Mouse (Mus musculus) frontal cortex, postnatal 14 days (tissue): ENCODE results near the gene Lrrc15.

ENCODE experiments used
- DNase-seq, 2 experiments: peaks; one replicate each; pipeline ENCODE4 v3.0.0; 2022; ENCODE audit warnings: low spot score in 2 of 2

The Lrrc15 gene

DNA sequence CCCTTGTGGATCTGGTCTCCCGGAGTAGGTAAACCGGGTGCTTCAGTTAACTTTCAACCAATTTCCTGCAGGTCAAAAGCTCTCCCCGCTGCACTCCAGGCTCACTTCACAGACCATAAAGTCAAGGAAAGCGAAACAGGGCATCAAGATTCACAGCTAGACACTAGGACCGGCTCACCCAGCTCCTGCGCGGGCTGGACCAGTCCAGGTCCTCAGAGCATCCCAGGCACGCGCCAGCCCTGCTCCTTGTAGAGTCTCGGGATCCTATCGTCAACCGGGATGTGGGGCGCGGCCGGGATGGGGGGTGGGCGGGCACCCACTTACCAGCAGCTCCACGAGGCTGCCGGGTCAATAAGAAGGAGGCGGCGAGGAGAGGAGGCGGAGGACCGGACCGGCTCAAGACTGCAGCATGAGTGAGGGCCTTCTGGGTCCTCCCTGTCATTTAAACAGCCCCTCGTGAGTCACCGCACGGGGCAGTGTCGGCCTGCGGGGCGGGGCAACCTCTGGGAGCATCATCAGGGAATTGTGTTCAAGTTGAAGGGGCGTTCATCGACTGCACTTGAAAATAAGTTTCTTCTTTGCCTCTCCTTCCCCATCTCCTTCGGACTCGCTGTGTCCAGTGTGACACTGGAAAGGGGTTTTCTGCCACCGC is at the start of gene Lrrc15:
Lrrc15 (minus strand) TSS at position 413 of the 652 bp plus-strand sequence.
- DNase-seq: no peak

DNA sequence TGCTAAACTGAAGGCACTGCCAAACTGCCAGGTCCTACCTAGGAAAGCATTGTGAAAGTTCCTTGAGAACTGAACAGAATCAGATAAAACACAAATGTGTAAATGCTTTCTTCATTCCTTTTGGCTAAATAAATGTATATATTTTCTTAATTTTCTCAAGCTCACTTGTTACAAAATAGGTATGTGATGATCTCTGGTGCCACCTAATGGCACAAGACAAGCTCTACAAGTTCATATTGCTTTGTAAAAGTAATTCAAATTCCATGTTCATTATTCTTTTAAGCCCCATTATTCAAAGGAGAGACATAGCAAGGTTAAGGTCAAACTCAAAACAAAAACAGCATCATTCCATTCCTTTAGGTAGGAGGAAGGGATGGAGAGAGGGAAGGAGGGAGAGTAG is 31.2 kb upstream of the Lrrc15 start:
- no peak for DNase-seq

DNA sequence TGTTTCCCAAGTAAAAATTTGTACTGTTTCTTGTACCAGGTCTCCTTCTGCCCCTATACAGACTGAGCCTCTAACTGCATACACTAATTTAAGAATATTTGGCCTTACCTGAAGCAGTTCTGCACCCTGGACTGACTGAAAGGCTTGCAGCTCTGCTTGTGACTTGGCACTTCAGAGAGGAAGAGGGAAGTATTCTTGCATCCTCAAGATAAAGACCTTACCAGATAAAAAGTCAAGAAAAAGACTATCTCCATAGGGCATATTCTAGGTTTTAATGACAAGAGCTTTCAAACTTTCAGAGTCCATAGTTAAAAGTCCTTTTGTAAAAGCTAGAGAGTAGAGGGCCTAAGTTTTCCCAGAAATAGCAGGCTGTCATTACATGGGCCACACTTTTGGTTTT is 27.6 kb upstream of the Lrrc15 start, which contains the start of gene Gp5:
Gp5 (minus strand) TSS at position 133 of the 400 bp plus-strand sequence.
- DNase-seq: no peak

DNA sequence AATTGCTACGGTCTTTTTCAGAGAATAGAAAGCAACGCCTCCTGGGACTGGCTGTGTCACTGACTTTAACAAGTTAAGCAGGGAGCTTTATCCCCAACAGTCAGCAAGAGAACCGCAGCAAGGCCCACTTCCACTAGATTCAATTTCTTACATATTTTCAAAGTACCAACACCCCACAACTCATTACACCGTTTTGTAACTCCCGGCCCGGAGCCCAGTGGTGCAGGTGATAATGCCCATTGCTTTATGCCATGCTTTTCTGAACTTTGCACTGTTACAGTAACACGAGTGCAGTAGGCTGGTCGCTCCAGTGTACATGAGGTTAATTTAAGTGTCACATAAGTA is 27.1 kb upstream of the Lrrc15 start:
- DNase-seq: no peak

DNA sequence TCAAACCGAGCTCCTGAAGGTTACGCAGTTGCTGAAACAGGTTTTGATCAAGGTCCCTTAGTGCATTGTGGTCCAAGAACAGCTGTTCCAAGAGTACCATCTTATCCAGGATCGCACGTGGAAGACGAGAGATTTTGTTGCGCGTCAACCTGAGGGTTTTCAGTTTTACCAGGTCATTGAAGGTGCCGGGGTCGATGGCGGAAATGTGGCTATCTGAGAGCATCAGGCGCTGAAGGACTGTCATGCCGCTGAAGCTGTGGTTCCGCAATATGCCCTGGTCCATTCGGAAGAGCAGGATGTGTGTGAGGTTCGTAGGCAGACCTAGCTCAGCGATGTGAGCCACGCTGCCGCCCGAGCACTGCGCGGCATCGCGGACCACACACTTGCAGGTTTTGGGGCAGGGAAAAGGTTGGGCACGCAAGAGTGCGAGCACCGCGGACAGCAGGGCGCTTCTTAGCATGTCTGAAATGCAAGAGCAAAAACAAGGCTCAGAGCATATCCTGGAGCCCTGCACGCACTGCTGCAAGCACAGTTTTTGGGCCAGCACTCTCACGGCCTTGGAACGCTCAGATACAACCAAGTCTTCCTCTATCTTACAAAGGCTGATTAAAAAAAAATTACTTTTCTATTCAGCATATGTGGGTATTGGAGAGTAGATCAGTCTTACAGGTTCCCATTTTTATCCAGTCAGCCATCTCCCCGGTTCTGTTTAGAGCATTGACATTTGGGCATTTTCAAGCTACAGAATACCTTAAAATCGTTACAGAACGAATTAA is 26.5 kb upstream of the Lrrc15 start:
- no peak for DNase-seq

DNA sequence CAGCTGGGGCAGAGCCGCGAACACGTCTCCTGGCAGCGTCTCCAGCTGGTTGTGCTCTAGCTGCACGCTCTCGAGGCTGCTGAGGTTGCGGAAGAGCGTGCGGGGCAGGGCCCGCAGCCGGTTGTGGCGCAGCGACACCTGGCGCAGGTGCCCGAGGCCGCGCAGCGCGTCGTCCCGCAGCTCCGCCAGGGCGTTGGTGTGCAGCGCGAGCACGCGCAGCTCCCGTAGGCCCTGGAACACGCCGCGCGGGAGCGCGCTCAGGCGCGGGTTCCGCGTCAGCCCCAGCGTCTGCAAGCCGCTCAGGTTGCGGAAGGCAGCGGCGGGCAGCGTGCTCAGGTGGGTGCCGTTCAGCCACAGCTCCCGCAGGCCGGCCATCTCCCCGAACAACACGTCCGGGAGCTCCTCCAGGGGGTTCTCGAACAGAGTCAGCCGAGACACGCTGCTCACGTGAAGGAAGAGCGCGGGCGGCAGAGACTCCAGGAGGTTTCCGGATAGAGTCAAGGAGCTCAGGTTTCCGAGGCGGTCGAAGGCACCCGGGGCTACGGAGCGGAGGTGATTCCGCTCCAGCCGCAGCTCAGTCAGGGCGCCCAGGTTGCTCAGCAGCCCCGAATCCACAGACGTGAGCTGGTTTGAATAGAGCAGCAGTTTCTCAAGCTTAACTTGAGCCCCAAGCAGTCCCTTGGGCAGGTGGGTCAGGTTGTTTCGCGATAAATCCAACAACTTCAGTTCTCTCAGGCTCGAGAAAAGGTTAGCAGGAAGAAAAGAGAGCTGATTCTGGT is 25.7 kb upstream of the Lrrc15 start:
- DNase-seq: peak; percentile 22 to 58

DNA sequence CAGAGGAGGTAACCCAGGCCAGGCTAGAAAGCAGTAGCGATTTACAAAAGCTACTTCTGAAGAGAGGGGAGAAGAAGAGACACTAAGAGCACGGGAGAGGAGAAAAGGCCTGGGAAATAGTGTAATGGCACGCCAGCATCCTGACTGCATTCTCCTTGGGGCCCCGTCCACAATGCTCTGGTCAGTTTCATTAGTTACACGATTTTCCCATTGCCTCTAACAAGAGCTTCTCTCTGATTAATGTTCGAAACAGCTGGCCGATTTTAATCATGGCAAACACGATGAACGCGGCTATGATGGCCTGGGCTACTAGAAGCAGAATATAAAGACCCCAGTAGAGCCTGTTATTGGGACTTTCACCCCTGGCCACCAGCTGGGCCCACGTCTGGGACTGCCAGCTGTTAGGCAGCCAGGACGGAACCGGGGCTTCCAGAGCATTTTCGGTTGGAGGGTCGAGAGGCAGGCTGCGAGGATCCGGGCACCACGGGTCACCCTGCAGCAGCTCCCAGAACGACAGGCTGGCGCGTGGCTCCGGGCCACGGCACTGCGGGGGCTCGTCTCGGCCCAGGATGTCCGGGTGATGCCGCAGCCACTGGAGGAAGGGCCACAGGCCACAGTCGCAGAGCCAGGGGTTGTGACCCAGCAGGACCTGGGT is 25.0 kb upstream of the Lrrc15 start:
- DNase-seq: no peak

DNA sequence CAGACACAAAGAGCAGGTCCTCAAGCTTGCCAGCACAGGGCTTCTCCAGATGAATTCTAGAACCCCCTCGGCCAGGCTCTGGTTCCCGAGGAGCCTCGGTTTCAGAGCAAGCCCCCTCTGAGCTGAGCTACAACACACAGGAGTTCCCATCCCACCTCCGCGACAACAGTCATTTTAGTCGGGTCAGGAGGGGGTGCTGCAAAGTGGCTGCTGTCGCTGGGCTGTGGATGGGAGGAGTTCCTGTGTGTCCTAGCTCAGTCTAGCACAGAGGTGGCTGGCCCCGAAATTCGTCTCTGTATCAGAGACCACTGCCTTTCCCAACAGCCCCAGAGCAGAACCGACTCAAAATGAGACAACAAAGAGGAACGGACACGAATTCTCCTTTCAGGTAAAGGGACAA is 24.2 kb upstream of the Lrrc15 start:
- no peak for DNase-seq

DNA sequence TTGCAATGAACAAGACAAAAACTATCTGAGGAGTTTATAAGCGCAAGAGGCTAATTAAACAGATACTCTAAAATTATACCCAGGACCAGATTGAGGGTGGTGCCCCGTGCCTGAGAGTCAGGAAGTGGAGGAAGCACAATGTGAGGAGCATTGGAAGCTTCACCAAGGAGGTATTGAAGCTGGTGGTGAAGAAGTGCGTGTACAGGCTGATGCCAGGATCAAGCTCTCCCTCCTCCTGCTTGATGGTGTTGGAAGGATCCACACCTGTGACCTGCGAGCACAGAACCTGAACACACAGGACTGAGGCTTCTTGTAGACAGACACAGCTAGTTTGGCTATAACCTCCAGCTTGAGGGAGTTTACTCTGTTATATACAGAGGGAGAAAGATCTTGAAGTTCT is 23.0 kb upstream of the Lrrc15 start:
- no peak for DNase-seq

DNA sequence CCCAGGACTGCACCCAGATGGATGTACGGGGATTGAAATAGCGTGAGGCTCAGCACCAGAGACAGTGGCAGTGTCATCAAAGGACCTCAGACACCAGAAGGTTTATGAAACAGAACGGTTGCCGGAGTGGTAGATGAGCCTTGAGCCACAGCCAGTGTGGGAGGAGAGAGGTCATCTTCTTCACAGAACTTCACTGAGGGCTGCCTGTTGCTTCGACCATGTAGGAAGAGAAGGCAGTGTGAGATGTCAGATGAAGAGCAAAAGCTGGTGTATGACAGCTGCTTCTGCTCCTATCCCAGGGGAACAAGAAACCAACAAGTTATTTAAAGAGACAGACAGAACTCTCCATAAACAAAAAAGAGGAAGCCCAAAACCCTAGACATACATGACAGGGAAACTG is 21.2 kb upstream of the Lrrc15 start:
- no peak for DNase-seq

DNA sequence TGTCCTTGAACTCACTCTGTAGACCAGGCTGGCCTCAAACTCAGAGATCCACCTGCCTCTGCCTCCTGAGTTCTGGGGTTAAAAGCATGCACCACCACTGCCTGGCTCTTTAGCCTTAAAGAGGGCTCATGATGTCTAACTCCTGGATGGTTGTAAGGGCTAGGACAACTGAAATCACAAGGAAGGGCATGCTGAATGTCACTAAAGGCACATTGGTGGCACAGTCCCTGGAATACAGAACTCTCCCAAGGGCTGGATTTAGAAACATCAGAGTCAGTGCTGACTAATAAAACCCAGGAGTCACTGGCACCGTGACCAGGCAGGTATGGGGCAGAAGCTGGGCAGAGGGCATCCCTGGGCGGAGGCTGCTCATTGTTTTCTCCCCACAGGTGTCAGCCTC is 20.4 kb upstream of the Lrrc15 start:
- no peak for DNase-seq

DNA sequence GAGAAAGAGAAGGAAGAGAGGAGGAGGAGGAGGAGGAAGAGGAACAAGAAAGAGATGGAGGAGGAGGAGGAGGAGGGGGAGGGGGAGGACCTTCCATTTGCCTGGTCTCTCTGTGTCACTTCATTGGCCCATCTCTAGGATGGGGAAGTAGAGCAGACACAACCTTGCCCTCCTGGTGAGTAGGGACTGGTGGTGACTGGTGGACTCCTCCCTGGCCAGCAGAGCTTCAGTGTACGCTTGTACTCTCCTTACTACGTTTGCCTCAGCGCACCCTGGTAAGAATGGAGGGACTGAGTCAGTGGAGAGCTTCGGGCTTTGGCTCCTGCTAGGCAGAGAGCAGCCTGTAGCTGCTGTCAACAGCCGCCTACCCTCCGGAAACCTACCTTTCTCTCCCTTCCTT is 19.6 kb upstream of the Lrrc15 start:
- DNase-seq: no peak

DNA sequence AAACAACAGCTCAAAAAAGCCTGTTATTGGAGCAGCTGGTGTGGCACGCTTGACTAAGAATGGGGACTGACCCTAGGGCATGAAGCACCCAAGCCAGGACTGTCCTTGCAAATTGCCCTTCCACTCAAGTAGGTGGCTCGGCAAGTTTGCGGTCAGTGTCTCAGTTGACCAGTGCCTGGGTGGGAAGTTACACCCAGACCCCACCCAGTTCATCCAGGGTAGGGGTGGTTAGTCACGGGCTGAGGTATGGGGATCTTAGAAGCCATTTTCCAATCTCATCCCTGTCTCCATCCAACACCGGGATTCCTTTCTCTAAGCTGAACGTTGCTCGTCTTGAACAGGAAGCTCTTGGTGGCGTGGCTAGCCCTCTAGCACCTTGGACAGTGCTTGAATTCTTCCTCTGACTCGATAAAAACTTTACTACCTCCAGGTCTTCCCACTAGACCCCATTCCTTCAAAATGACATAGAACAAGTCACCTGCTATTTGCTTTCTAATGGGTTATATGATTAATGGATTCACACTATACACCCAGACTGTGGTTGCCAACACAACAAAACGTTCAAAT is 16.7 kb upstream of the Lrrc15 start:
- DNase-seq: no peak

DNA sequence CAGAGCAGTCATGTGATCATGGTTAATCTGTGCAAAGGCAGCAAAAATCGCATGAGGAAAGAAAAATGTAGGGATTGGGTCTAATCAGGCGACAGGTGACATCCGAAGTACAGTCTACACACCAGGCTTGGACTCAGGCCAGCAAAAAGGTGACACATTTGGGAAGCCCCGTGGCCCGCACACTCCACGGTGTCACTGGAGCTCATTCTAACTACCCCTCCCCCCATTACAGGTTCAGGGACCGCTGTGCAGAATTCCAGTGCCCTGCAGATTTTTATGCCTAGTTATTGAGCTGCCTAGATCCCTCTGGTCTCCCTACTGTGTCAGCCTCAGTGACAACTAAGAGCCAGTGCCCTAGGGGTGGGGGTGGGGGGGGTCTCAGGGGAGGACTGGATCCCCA is 14.4 kb upstream of the Lrrc15 start:
- DNase-seq: no peak

DNA sequence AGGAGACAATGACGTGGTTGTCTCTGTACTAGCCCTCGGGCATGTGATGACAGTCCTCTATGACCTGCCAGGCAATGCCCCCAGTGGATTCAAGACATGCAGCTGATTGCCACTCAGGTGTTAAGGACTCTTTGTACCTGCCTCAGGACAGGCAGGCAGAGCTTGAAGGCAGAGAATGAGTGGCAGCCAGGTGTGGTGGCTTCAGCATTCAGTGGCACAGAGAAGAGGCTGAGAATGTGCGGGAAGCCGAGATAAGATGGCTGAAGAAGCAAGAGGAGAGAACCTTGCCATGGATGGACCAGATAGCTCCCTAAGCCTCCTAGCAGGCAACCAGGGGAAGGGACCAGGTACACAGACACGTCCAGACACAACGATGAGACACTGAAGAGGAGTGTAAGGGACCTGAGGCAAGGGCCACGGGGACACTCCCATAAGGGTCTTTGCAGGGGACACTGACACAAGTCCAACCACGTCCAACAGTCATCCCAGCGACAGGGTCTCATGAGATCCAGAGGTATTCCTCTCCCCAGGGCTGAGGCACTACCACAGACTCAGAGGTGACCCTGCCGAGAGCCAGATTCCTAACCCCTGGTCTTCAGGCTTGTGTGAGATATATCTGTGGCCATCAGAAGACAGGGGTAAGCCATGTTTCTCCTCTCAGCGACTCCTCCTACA is 13.7 kb upstream of the Lrrc15 start:
- DNase-seq: no peak

DNA sequence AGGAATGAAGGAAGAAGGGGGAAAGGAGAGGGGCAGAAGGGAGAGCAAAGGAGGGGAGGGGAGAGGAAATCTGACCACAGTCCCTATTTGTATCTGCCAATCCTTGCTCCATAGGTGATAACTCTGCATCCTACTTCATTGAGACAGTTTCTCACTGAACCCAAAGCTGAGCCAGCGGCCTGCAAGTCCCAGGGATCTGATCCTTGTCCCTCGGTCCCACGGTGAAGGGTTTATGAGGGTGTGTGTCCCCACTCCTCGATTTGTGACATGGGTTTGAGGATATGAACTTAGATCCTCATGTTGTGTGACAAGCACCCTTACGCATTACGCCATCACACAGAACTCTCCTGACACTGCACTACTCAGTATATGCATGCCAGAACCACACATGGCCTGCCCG is 12.1 kb upstream of the Lrrc15 start:
- DNase-seq: no peak

DNA sequence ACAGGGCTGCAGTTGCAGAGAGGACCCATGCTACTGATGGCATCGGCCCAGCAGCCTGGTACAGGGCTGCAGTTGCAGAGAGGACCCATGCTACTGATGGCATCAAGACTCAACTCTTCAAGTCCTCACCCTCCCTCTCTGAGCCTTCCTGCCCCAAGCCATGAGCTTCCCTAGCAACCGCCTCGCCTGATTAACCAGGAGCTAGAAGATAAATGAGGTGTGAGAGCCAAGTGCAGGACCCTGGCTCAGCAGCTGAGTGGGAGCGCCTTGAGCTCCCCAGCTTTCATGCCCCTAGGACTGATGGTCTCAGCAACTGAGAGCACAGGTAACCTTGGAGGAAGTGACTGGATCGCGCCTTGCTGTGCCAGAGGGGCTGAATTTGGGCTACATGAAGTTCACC is 7.4 kb upstream of the Lrrc15 start:
- no peak for DNase-seq

DNA sequence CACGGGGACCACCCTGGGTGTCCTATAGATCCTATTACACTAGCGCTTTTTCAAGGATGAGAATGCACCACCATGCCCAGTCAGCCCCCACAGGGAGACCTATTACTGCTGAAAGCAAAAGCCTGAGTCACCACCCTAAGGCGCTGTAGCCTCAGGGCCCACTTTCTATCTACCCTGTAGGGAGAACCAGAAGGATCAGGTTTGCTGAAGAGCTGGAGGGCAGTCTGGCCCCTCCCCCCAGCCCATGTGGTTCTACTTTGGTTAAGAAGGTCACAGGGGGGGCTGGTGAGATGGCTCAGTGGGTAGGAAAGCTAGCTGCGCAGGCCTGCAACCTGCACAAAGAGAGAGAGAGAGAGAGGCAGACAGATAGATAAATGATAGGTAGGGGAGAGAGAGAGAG is 2.6 kb upstream of the Lrrc15 start:
- DNase-seq: no peak

DNA sequence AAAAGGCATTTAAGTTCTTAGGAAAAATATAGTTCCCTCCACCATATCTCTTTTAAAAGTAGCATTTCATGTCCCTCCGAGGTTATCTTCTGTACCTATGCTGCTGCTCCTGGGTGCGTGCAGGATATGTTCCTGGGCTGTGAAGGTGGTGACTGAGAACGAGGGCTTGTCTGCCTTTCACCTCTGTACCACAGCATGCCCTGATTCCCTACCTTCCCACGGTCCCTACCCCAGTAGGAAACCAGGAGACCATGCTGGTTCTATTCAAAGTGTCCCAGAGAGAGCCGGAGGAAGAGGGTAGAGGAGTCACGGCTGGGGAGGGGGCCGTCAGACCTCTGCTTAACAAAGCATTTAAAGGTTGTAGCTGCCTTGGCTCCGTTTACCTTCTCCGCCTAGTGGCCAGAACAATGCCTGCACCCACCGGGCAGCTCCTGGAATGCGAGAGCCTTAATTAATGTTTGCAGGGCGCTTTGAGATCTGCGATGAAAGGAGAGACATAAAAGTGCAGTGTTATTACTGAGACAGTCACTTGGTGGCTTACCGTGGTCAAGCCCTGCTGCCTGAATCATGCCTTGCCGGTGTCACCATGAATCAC is 784 bp upstream of the Lrrc15 start:
- DNase-seq: no peak

DNA sequence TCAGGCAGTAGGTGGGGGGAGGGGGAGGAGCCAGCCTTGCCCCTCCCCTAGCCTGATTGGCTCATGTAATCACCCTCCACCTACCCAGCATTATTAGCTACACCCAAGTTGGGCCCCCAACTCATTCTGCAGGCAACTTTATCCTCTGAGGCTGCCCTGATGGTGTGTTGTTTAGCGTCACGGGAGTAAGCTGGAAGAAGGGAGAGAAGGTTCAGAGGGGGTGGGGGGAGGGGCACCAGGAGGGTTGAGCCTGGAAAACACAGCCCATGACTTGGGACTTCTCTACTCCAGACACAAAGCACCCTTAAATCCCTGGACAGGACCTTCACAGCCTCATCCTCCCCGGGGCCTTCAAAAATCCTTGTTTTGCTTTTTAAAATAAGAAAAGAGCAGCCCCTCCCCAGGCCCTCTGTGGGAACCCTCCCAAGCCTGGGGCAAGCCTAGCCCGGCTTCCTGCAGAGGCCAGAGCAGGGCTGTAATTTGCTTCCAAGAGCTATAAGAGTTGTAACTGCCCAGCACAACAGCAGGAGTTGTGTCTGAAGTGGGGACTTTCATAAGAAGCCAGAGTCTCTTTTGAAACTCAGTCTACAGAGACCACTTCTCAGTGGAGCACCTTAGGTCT is 2.3 kb downstream of the Lrrc15 start:
- DNase-seq: no peak

DNA sequence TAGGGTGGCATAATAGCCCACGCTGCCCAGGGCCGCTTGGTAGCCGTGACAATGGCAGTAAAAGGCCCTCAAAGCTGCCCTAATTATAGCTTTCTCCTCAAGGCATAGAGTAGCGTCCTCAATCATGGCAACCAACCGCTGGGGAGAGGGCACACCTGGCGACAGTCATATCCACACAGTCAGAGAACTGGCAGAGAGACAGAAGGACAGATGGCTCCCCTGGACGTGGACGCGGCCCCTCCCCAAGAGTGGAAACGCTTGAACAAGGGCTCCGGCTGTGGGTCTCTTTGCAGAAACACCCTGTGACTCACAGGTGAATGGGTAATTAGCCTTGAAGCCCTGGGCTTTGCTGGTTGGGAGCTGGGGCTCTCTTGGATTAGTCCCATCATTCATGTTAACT is 4.7 kb downstream of the Lrrc15 start:
- no peak for DNase-seq
